Mouse (Mus musculus) midbrain, embryonic 11.5 days (tissue): ENCODE data around the gene Rogdi. TPM values are rescaled to one million over a fixed set of nuclear protein-coding genes. Genes with fewer than 3 reads are reported as not detected.

Source experiments
- polyA plus RNA-seq: library from polyadenylated mRNA; unstranded; fragments of >200 nt; fragmentation: Nextera tagmentation; extraction: Ambion mirVana; gene quantifications from 2 replicates; pipeline ENCODE4 v1.2.1, GENCODE M21; 2014

Rogdi gene
- polyA plus RNA-seq, 1 experiment from 2014 or later, result 69.3 TPM

Other genes with a start within 250 kb of the Rogdi start
- 85.7 and 85.8 TPM in 2 replicates for gene Cdip1, start 223.3 kb downstream of the Rogdi start, polyA plus RNA-seq
- gene 4930562C15Rik, start 178.1 kb downstream of the Rogdi start, polyA plus RNA-seq, result 0.29 TPM in 1 of 2 replicates, not detected in the other
- gene Ubald1, start 133.2 kb downstream of the Rogdi start, polyA plus RNA-seq, result 22.1 and 22.2 TPM in 2 replicates
- gene Mgrn1, start 127.3 kb downstream of the Rogdi start, polyA plus RNA-seq, result 63.8 and 66.9 TPM in 2 replicates
- 120 and 132 TPM in 2 replicates for gene Nudt16l1, start 74.8 kb downstream of the Rogdi start, polyA plus RNA-seq
- gene Anks3, start 49.3 kb downstream of the Rogdi start, polyA plus RNA-seq, result 39.8 and 42.4 TPM in 2 replicates
- gene Sept12, start 15.7 kb downstream of the Rogdi start, polyA plus RNA-seq, result not detected in 2 replicates
- gene Smim22, start 6.3 kb downstream of the Rogdi start, polyA plus RNA-seq, result not detected in 2 replicates
- 168 and 179 TPM in 2 replicates for gene Glyr1, start 36.3 kb upstream of the Rogdi start, polyA plus RNA-seq
- gene Ubn1, start 36.5 kb upstream of the Rogdi start, polyA plus RNA-seq, result 22.0 and 24.1 TPM in 2 replicates
- 0.44 and 0.48 TPM in 2 replicates for gene Ppl, start 118.9 kb upstream of the Rogdi start, polyA plus RNA-seq
- 0.23 and 0.25 TPM in 2 replicates for gene Sec14l5, start 133.6 kb upstream of the Rogdi start, polyA plus RNA-seq
- gene Nagpa, start 190.5 kb upstream of the Rogdi start, polyA plus RNA-seq, result 10.7 and 10.8 TPM in 2 replicates
- 5.4 and 5.8 TPM in 2 replicates for gene AU021092, start 208.7 kb upstream of the Rogdi start, polyA plus RNA-seq
- 24.3 and 26.6 TPM in 2 replicates for gene Alg1, start 220.1 kb upstream of the Rogdi start, polyA plus RNA-seq
- gene Eef2kmt, start 242.4 kb upstream of the Rogdi start, polyA plus RNA-seq, result 13.2 and 15.0 TPM in 2 replicates